Mouse (Mus musculus) right cerebral cortex, adult 2 months (tissue): ENCODE data around the gene Ngef.
"Not testable (repeated sequence)": the region's sequence is repeated elsewhere in the genome, so short reads cannot be mapped to it uniquely, and the experiment has no call there.

Experiments
- DNase-seq, 2 experiments: peaks; one replicate each; pipeline ENCODE4 v3.0.0; 2021 to 2022; ENCODE audit warnings: low spot score in 2 of 2

Gene Ngef

GRCm38 (mm10) chr1:87475076-87475895, 98.4 kb downstream of the Ngef start:
- peak; percentile 78 to 81 for DNase-seq

DNA sequence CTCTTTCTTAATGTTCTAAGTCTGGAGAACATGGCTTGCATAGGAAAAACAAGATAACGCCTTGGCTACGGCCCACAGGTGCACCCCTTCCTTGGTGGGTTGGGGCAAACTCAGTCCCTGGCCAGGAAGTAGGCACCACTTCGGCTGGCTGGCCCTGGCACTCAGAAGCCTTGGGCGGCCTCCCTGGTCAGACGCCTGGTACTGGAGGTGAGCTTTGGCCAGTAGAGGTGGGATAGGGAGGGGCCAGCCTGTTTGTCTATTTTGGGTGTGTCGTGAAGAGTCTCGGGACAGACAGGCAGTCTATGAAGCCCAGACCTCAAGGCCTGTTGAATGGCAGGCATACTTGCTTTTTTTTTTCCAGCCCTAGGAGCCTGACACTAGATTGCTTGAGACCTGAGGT, 101.1 kb downstream of the Ngef start:
- DNase-seq = no peak

DNA sequence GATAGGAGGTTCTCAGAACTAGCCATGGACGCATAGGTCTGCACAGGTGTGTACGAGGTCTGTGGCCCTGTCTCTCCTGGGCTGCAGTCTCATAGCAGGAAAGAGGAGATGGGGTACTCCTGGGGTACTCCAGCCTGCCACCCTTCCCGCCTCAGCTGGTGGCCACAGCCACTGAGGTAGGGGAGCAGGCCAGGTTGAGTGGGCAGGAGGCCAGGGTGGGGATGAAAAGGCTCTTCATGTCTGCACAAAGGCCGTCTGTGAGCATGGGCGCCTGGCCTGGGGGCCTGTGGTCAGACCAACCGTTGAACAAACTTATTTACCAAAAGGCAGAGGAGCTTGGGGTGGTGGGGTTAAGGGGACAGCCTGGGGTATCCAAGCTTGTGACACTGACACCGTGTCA, 101.8 kb downstream of the Ngef start:
- no peak for DNase-seq

GRCm38 (mm10) chr1:87469971-87470370, 103.7 kb downstream of the Ngef start, which contains the start of gene Snorc:
TSS of gene Snorc (plus strand) at chr1:87470271.
- DNase-seq = not testable (repeated sequence)

- DNase-seq = peak in 1 of 2 experiments; percentile 41
Measured at GRCm38 (mm10) chr1:87468321-87468720, 105.3 kb downstream of the Ngef start.

- no peak for DNase-seq
Measured at GRCm38 (mm10) chr1:87467469-87467868, 106.2 kb downstream of the Ngef start.

DNA sequence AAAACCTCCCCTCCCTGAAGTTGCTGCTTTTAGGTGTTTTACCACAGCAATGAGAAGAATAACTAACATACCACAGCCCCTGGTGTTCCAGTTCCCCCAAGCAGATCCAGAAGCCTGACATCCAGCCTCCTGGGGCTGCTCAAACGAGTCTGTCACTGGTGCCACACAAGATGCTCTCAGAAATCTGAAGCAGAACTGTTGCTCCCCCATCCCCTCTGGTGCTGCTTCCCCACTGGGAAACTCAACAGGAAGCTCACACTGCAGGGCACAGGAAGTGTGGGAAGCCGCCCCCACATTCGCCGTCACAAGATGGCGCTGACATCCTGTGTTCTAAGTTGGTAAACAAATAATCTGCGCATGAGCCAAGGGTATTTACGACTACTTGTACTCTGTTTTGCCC, 113.8 kb downstream of the Ngef start:
- DNase-seq = not testable (repeated sequence)

DNA sequence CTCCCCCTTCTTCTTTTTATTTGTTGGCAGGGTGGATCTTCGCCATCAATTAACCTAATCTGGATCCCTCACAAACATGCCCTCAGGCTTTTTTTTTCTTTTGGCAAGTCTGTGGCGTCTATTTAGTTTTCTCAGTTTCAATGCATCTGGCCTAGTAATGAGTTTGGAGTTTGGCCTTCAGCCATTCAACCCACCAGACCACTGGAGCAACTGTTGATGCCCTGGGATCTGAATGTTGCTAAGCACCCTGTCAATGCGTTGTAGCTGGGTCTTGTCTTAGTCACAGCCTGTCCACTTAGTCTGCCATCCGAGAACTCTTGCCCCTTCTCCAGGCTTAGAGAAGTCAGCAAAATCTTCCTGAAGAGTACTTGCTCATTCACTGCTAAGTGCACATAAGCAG, 115.6 kb downstream of the Ngef start:
- no peak for DNase-seq

- no peak for DNase-seq
Measured at GRCm38 (mm10) chr1:87456425-87456824, 117.2 kb downstream of the Ngef start.

DNA sequence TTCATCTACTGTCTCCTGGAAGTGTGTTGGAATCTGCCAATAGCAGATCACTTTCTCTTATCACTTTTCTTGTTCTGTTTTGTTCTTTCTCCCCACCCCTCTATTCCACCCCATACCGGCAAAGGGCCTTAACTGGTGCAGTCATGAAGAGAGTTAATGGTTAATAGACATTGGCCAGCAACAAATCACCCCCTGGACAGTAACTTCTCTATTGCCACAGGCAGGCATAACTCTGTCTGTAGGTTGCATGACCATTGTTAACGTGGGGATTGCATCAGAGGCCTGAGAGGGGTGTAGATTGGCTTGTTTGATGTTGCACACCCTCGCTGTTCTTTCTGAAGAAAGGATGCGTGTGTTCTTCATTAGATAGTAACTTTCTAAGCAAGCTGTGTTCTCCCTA, 124.2 kb downstream of the Ngef start:
- DNase-seq = no peak

GRCm38 (mm10) chr1:87447183-87448104, 126.2 kb downstream of the Ngef start:
- DNase-seq = peak; percentile 73 to 76

DNA sequence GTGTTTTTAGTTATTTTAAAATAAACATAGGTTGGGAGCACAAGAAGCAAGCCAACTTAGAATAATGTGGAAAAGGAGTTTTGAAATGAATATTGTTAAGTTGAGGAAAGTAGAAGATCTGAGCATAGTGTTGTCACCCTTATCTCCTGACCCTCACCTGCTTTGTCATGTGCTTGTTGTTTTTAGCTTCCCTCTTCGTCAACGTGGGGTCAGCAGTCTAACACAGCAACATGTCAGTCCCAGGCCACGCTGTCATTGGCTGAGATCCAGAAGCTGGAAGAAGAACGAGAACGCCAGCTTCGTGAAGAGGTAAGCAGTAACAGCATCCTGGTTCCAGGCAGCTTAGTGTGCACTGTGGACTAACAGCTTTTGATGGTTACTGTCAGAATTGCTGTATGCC, 137.1 kb downstream of the Ngef start:
- no peak for DNase-seq

DNA sequence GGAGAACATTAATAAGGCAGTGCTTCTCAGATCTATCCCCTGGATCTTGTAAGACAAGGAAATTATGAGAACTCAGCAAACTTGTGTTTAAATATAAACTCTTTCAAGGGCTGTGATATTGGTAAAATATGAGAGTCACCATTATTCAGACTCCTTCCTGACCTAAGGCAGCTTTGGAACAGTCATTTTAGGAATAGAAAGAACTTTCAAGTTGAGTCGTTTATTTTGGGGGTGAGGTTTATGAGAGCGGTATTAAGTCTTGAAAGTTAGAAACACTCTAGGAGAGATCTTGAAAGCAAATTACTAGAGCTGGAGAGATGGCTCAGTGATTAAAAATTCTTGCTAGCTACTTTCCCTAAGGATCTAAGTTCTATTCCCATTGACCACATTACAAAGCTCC, 138.5 kb downstream of the Ngef start:
- no peak for DNase-seq
